Mouse (Mus musculus) naive thymus-derived CD4-positive, alpha-beta T cell, adult 2 months (primary cell): Measurements from ENCODE around the gene Chsy1.

Source experiments
- DNase-seq: peaks from one replicate; pipeline ENCODE4 v3.0.0-alpha.2; 2011; ENCODE audit warnings: low read depth

Gene Chsy1

DNA sequence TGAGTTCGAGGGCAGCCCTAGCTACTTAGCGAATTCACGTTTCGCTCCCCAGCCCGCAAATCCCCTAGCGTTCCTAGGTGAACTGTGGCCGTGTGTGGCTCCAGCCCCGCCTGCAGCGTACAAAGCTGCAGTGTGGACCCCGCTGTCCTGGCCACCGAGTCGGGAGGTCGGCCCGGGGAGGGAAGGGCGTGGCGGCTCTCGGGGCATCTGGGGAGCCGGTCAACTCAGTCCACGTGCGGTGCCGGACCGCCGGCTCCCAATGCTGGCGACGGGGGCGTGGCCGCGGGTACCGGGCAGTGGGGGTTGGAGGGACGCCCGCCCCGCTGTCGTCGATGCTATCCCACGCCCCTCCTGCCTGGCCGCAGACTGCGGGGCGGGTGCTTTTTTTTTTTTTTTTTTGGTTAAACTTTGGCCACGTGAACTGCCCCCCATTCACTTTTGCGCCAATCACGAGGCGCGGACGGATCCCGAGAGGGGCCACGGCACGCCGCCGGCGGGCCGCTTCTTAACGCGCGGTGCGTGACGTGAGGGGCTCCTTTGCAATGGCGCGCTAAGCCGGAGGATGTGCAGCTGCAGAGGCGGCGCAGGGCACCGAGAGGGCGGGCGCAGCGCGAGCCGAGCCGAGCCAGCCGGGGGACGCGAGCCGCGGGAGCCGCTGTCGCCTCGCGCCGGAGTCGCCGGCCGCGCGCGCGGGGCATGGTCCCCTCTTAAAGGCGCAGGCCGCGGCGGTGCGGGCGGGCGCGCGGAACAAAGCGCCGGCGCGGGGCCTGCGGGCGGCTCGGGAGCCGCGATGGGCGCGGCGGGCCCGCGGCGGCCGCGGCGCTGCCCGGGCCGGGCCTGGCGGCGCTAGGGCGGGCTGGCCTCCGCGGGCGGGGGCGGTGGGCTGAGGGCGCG, at the start of gene Chsy1:
Chsy1 (plus strand) TSS at position 555 of the 894 bp plus-strand sequence.
- DNase-seq: peak; percentile 77

DNA sequence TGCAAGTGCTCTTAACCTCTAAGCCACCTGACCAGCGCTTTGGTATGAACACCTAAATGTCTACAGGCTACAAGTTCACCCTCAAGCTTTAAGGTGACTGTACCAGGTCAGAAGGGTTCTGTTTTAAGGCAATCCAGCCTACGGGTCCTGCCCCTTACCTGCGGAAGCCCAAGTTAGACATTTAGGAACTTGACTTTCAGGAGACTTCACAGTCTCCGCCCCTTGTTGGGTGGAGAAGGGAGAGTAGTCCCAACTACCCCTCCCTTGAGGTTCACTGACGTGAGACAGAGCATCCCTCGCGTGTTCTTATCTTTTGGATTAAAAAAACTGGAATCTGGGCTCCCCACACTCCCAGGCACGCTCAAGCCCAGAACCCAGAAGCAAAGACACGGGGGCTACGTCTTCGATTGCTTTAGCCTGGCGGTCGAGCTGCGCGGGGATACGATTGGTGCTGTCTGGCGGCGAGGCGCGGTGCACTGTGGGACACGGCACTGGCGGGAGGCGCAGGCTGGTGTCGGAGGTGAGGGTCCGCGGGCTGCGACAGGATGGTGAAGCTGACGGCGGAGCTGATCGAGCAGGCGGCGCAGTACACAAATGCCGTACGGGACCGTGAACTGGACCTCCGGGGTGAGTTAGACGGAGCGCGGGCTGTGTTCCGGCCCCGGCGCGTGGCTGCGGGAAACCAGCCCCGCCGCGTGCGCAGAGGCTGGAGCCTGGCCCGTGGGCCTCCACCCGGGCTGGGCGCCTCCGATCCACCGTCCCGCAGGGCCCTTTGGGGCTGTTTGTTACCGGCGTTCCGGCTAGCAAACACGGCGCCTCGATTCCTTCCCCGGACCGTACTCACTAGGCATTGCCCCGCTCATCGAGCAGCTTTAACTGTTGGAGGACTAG, 49.0 kb upstream of the Chsy1 start:
- peak; percentile 87 for DNase-seq

DNA sequence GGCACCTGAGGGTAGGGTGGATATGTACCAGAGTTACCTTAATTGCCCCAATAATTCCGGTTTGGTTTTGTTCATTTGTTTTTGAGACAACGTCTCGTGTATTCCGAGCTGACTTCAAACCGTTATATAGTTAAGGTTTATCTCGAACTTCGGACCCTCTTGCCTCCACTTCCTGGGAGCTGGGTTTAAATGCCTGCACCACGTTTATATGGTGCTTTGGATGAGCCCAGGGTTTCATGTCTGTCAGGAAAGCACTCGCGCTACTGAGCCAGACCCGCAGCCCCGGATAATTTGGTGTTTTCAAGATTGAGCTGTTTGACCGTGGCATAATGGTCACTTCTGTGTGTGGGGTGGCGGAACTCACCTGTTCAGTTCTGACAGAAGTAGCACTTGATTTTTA, 48.3 kb upstream of the Chsy1 start:
- no peak for DNase-seq

DNA sequence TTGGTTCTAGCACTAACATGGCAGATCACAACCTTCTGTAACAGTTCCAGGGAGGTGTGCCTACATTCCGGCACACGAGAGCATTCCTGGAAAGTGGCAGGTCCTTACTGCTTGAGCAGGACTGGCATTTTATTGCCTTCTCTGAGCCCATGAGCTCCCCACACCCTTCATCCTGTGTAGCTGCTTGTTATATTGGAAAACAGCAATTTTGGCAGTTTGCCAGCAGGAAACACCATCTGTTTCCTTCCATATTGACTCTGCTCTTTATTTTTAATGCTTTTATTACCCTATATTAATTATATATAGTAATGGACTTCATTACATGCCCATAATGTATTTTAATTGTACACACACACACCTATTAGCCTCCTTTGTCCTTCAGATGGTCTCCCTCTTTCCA, 32.9 kb upstream of the Chsy1 start:
- DNase-seq: no peak

DNA sequence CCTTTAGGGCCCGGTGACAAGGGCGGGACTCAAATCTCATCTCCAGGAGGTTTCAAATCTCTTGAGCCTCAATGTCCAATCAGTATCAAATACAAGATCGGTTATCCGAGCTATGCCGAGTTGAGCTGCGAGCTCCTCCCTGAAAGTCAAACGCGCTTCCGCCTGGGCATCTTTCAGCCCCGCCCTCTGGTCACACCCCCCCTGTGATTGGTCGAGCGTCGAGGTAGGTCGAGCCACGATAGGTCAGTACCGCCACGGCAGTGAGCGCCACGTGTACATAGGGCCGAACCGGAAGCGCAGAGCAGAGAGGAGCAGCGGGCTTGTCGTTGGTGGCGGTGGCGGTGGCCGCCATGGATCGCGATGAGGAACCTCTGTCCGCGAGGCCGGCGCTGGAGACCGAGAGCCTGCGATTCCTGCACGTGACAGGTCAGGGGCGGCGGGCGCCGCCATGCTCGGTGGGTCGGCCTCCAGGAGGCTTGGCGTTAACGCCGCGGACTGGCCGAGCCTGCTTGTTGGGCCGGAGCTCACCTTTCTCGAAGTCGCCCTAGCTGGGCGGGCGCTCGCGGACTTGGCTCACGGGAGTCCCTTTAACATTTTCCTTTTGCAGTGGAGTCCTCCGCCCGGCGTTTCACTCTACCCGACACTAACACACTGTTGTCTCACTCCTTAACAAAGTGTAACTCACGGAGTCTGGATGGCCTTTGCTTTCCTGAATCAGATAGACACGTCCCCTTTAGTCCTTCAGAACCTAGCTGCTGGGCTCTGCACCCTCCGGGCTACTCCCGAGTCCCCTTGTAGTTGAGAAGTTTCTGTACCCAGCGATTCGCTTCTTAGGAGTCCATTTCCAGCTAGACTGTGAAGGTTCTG, 29.7 kb upstream of the Chsy1 start, which contains the start of gene Selenos:
Selenos (plus strand) TSS at position 286 of the 867 bp plus-strand sequence.
- peak; percentile 98 for DNase-seq

DNA sequence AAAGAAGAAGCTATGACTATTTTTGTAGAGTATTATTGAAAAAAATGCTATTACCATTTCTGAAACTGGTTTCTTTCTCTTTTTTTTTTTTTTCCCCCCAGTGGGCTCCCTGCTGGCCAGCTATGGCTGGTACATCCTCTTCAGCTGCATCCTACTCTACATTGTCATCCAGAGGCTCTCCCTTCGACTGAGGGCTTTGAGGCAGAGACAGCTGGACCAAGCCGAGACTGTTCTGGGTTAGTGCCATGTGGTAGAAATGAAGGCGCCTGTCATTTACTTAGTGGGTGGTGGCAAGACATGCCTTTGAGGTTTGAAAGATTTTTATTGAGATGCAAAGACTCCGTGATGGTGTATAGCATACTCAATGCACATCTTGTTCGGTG, 29.1 kb upstream of the Chsy1 start:
- no peak for DNase-seq

DNA sequence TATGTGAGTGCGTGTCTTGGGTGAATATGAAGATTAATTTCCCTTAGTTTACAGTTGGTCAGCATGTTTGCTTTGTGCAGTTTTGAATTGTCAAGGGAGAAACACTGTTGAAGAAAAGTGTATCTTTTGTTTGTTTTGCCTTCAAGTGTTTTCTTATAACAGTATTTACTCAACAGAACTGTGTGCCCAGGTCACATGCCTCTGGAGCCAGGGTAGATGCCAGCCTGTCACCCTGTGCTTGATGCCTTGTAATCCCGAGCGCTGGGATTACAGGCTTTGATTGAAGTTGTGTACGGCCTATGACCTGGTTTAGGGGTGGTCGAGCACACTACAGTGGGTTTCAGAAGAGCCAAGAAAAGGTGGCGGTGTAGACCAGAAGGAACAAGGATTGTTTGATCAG, 25.6 kb upstream of the Chsy1 start:
- DNase-seq: no peak

DNA sequence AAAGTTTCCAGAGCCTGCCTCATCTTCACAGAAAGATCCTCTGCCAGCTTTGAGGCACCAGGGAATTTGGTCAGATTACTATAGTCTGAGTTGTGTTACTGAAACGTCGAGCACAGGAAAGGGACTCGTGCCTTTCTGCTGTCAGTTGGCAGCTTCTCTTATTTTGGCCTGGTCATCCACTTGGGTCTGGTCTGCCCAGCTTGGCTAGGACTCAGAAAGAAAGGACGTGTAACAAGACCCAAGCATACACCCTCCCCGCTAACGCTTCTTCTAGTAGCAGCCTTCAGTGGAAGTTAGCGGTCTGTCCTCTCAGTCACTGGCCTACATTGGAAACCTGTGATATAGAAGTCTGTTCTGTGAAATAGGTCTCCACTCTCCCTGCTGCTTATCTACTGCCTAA, 24.8 kb upstream of the Chsy1 start:
- no peak for DNase-seq

DNA sequence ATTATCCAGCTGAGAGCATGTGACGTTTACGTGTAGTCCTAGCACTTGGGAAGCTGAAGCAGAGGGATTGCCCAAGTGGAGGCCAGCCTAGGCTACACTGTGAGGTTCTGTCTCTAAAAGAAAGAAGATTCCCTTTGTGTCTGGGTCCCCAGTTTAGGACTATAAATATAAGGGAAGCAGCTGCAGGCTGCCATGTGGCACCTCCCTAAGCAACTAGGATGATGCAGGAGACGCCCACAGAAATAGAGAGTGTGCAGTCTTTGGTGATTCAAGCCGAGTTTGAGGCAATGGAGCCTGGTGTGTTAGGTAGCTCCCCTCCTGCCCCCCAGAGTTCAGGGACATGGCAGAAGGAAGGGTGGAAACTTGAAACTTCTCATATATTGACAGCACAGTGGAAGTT, 21.7 kb upstream of the Chsy1 start:
- DNase-seq: no peak

DNA sequence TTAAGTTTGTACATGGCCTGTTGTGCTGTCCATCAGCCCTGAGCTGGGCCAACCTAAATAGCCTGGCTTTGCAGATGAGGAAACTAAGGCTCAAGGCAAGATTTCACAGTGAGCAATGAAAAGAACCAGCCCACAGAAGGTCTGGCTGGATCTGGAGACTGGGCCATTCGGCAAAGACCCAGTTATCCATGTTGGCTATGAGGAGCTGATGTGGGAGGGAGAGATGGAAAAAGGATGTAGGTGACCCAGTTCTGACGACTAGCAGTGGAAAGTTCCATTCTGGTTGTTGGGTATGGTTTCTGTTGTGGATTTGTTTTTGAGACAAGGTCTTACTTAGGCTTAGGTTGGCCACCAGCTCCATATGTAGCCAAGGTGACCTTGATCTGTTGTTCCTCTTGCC, 21.2 kb upstream of the Chsy1 start:
- DNase-seq: no peak

DNA sequence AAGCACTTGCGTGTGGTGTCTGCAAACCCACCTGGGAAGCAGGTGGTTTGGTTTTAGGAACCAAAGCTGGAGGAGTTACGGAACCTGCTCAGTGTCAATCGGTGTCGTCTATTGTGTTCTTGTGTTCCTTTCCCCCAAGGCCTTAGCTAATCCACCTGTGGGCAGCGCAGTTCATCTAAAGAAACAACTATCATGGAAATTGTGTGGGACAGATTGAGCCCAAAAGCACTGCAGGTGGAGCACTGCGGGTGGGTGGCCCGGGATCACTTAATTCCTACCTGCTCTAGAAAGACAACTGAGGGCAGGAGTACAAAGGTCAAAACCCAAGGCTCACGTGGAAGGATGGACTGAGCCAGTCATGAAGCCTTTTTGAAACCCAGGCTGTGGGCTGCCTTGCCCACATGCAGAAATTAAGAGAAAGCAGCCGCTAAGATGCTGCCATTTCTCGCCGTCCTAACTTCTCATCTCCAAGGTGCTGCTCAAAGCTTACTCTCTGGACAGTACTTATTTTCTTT, 18.6 kb upstream of the Chsy1 start:
- DNase-seq: no peak

DNA sequence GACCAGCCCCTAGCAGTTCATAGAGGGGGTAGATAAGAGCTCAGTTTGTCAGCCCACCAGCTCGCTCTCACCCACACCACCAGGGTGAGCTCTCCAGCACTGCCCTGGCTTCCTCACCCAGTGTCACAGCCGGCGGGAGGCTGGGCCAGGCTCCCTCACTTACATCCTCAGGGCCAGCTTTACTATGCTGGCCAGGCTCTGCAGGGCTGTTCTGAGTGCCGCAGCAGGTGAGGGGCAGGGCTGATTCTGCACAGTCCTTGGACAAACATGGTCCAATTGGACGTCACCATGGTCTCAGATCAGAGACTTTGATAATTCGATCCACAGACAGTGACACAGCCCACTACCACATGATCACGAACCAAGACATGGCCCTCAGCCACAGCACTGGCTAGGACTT, 17.8 kb upstream of the Chsy1 start:
- no peak for DNase-seq

DNA sequence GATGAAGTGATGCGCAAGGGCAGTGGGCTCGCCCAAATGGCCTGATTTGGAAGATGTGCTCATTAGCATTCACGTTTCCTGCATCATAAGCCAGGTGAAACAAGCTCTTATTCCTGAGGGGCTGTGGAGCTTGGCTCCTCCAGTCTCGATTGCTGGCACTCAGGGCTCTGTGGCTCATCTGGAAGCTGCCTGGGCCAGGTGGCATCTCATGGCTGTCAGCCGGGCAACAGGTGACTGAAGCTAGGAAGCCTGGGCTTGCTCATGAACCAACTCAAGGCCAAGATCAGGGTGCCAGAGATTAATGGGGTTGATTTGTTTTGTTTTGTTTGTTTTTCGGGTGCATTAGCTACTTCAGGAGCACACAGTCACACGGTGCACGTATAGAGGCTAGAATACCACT, 16.7 kb upstream of the Chsy1 start:
- DNase-seq: no peak

DNA sequence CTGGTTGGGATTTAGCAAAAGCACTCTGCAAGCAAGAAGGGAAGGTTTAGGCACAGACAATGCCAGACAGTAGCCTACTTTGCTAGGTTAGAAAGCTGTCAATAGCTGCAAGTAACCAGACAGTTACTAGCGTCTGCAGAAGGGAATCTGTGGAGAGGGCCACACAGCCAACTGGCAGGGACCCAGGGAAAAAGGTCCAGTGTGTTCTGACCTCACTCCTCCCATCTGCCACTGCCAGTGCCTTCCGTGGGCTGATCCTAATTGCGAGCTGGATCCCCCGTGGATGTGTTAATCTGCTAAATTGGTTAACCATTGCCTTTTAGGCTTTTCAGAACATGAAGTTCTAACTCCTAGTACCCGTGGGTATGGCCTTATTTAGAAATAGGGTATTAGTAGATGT, 15.2 kb upstream of the Chsy1 start:
- no peak for DNase-seq

DNA sequence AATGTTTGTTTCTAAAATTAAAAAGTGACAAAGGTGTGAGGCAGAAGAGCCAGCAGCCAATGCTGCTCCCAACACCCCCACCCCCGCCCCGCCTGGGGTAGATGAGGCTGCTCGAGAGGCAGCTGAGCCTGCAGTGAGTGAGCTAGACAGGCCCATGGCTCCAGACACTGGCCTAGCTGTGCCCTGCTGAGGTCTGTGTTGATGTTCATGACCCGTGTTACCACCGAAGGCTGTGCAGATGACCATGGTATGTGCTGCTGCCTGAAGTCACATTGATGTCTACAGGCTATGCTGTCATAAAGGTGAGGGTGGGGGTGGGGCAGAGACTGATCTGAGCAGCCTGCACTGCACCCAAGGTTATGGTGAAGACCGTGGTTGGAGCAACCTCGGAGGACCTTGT, 10.5 kb upstream of the Chsy1 start:
- DNase-seq: no peak

DNA sequence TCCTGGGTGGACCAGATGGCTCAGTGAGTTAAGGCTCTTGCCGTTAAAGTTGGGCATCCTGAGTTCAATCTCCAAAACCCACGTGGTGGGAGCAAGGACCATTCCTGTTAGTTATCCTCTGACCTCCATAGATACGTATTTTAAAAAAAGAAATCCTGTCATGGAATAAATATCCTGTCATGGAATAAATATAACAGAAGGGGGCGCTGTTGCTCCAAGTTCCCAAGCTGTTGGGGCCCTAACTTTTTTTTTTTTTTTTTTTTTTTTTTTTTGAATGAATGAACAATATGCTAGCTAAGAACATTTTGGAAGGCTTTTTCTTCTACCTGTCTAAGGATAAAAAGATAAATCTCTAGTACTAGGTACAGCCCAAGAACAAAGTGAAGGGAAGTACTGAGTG, 7.4 kb upstream of the Chsy1 start:
- DNase-seq: peak; percentile 82

DNA sequence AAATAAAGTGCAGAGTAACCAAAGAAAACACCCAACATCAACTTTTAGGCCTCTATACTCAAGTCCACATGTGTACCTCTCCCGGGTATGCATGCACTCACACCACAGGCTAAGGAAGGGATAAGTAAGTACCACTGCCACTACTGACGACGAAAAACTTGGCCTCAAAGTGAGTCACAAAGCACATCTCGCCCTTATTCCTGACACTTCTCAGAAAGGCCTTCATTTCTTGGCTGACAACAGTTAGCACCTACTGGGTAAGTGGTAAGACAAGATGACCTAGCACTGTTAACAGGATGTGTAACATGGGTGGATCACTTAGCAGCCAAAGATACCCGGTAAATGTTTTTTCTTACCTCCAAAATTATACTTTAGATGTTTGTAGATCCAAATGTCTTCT, 4.8 kb upstream of the Chsy1 start:
- no peak for DNase-seq

DNA sequence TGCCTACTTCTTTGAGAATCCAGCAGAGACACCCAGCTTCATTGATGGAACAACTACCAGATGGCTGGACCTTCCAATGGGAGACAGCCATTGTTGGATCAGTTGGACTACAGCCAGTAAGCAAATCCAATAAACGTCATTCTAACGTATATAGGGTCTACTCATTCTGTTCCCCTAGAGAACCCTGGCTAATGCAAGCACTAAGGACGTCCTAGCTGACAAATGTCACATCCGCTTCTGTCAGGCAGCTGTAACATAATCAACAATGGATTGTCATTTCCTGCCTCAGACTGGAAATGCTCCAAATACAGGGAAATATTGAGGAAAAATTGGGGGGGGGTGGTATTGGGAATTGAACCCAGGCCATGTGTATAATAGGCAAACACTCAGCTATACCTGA, 3.5 kb upstream of the Chsy1 start:
- DNase-seq: no peak

DNA sequence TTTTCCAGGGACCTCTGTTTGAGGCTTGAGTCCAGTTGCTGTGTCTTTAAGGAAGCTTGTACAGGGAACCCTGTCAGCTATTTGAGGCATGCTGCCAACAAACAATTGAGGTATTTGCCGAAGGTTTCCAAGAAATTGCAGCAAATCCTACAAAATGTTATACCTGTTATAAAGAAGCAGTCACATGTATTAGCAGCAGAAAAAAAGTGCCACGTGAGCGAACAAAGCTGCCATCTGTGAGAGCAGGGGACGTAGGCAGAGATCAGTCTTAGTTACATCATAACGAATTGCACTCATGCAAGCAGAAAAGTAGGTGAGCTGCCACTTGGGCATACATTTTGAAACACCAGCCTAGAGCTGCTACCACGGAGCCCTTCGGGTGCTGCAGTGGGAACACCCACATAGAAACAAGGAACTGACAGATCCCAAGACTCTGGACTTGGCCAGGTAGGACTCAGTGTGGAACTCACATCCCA, 2.7 kb upstream of the Chsy1 start:
- no peak for DNase-seq

DNA sequence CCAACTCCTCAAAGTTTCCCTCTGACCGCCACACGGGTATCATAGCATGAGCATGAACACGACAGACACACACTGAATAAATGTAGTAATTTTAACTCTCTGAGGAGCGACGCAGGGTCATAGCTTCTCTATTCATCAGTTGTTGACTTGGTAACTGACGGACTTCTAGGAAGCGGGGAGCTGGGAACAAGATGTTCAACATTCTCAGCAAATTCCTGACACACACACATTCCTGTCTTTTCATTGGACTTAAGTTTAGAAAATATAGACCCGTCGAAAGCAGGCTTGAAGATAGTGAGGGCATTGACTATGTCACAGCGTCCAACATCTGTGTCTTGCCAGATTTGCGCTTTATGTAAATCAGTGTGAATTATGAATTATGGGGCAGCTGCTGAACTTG, 2.1 kb upstream of the Chsy1 start:
- DNase-seq: no peak

DNA sequence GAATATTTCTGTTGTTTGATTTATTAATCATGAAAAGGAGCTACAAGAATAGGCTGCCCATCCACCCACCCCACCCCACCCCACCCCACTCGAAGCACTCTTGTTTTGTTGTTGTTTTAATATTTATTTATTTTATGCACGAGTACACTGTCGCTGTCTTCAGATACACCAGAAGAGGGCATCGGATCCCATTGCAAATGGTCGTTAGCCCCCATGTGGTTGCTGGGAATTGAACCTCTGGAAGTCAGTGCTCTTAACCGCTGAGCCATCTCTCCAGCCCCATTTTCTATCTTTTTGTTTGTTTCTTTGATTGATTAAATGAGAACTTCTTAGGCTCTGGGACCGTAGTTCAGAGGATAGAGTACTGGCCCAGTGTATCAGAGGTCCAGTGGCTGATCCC, 1.4 kb upstream of the Chsy1 start:
- DNase-seq: peak; percentile 24
